Mouse (Mus musculus): ENCODE data around the gene Gm49388.
"Not testable (repeated sequence)": the region's sequence is repeated elsewhere in the genome, so short reads cannot be mapped to it uniquely, and the experiment has no call there.

Gm49388 gene

DNA sequence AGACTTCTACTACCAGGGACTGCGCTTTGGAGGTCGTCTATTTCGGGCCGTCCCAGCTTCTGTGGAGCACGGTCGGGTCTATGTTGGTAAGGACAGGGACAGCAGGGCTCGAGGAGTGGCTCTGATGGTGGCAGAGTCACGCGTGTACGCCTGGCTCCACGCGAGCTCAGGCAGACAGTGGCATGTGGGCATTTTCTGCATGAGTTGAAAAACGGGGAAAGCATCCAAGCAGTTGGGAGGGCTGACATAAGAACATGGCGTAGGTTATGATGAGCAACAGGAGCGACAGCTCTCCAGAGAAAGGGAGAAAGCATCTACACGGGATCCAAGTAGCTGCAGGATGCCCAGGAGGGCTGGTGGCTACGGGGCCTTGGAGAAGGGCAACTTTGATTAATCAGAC lies 16.9 kb downstream of the Gm49388 start:
- DNase-seq (ENCODE audit: low read depth, low spot score): no peak

DNA sequence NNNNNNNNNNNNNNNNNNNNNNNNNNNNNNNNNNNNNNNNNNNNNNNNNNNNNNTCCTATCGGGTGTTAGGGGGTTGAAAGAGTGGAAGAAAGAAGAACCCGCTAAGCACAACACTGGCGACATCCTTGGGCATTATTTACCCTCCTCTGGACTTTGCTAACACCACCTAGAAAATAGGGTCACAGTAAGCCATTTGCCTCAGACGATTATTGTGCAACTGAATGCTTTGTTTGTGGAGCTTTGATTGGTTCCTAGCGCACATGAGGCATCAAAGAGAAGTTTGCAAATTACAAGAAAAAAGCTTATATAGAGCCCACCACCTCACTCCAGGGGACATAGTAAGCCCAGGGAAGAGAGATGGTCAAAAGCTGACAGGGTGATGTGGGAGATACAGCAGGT lies 23.4 kb downstream of the Gm49388 start:
- no peak for DNase-seq (ENCODE audit: low read depth, low spot score)

DNA sequence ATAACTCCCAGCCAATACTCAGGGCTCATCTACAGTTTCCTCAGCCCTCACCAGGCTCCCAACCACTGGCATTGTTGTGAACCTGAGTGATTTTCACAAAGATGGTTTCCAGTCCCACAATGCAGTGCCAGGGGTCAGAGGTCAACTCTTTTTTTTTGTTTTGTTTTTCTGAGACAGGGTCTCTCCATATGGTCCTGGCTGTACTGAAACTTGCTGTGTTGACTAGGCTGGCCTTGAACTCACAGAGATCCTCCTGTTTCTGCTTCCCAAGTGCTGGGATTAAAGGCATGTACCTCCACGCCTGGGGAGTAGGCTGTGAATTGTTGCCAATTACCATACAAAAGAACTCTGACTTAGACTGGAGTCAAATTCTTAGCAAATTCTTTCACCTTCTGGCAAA lies 24.4 kb downstream of the Gm49388 start:
- no peak for DNase-seq (ENCODE audit: low read depth, low spot score)

DNA sequence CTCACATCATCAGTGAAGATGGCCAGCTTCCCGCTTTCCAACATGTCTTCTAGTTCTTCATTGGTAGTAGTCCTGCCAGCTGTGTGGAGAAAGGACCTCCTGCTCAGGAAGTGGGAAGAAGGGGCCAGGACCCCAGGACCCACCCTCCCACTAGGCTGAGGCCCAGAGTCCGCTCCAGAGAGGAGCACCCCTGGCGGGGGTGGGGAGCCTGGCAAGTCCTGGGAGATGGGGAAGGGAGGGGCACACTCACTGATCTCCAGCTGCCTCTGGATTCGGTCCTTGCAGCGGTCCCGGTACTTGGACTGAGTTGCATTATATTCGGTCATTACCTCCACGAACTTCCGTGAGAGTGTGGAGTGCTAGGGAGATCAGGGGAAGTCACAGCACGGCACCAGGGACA lies 25.2 kb downstream of the Gm49388 start:
- no peak for DNase-seq (ENCODE audit: low read depth, low spot score)

DNA sequence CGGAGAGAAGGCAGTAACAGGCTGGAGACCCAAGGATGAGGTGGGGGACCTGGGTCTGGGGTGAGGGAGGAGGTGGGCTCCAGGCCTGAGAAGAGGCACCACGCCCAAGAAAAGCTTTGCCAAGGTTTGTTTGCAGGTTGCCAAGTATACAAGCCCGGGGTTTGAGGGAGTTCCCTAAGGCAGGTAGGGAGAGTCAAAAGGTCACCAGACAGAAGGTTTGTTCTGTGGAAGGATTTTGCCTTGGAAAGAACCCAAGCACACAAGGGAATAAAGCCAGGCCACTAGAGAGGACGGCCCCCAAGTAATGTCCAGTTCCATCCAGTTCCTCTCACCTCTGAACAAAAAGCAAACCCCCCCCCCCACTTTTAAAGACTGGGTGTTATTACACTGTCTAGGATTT lies 25.8 kb downstream of the Gm49388 start:
- no peak for DNase-seq (ENCODE audit: low read depth, low spot score)

DNA sequence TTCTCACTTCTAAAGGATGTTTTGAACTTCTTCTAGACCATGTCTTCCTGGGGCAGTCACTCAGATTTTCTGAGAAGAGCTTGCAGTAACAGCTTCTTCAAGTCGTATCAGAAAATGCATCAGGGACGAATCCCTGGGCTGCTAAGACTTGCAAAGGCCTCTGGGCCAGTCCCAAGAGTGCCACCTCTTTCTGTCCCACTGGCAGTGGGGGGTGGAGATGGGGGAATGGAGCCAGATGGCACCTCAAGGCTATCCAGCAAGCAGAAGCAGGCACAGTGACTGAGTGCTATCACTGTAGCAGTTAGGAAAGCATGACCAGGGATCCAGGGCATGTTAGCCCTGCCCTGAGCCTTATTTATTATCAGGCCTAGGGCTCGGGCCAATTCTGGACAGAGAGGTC lies 26.9 kb downstream of the Gm49388 start:
- no peak for DNase-seq (ENCODE audit: low read depth, low spot score)

DNA sequence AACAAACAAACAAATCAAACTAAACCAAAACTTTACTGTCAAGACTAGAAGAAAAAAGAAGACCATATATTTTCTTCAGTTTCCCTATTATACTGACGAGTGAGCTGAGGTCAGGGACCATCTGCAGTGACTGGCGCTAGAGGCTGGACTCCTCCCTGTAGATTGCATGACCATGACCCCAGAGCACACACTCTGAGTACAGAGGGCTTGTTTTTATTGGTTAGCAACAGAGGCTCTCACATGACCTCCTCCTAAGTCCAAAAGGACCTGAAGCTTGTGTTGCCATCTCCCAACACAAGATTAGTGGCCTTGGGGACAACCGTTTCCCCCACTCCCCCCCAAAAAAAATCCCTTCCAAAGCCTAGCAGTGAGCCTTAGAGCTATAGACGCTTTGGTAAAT lies 28.4 kb downstream of the Gm49388 start:
- no peak for DNase-seq (ENCODE audit: low read depth, low spot score)

DNA sequence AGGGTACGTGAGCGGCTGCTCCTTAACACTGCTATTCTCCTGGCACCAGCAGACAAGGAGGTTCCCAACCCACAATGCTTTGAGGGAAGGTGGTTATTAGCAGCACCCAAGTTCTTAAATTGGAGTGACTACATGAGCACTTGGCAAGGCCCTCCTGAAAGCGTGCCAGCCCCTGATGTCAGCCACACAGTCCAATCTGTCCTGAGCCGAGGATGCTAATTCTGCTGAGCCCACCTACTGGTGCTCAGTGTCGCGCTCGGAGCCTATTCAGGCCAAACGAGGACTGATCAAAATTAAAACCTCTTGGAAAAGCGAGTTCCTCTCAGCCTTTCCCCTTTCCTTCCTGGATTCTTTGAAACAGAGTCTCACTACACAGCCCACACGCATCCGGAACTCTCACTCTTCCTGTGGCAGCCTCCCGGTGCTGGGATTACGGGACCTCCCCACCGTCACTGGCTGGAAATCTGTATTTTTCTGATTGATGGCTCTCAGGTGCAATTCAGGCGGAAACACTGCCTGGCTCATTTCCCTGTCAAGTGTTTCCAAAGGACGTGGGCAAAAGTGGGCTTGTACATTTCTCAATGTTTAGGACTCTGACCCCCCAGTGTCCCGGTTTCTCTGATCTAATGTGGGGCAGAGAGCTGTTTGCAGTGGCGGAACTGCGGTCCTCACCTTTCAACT lies 29.0 kb downstream of the Gm49388 start:
- DNase-seq (ENCODE audit: low read depth, low spot score): no peak

DNA sequence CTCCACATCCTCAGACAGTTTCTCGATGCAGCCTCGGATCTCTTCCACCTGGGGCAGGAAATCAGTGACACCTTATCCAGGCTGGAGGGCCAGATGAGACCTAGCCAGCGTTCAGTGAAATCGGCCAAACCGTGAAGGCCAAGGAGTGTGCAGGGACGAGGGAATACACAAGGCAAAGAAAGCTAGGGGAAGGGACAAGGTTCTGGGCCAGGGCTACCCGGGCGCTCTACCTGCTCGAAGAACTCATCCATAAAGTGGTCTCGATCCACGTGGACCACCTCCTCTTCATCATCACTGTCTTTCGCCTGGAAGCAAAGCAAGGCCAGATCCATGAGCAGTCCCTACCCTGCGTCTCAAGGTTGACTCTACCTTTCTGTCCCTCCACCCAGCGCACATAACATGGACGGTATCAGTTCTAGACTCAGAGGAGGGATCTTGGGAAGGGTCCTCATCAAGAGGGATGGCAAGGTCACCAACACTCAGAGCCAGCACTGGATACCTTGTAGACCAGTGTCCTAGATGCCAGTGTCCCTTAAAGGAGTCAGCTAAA lies 29.8 kb downstream of the Gm49388 start:
- no peak for DNase-seq (ENCODE audit: low read depth, low spot score)

DNA sequence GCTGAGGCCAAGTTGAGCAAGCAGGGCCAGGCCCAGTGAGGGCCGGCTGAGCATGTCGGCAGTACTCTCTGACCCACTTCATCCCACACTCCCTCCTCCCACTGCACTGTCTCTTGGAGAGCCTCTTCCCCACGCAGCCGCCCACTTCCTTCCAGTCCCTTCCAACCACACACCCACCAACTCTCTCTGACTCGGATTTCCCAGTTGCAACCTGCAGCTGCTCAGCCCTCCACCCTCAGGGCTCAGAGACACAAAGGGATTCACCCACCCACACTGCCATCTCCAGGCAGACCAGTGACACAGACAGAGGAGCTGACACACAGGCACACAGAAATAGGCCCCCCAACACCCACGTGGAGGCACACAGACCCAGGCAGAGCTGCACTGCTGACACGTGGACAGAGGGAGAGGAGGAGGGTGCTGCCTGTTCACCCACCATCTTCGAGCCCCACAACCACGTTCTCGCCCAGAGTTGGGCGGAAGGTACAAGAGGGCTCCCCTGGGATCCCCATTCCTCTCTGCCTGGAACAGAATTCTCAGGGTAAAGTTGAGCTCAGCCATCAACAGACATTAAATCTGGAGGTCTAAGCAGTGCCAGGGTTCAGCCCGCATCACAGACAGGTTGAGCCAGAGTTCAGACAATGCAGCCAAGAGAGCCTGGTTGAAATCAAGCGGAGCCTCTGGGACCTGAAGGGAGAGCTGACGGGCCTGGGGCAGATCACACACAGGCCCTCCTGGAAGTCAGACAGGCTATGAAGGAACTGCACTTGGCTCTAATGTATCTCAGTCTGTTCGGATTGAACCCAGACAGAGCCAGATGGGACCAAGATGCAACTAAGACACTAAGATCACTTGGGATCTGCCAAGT lies 30.8 kb downstream of the Gm49388 start:
- DNase-seq (ENCODE audit: low read depth, low spot score): no peak

DNA sequence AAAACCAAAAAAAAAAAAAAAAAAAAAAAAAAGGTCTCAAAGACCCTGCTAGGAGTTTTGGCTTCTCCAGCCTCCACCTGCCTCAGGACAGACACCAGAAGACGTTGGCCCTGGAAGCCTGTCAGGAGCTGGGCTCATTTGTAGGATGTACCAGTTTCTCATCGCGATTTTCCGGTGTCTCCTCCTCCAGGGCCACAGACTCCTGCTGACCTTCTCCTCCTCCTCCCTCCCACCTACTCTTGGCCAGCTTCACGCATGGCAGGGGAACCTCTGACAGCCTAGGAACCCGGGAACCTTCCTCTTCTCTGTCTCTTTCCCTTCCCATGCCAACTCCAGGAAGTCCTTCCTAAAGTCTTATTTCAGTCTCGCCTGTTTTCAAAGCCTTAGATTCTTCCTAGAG lies 31.6 kb downstream of the Gm49388 start:
- DNase-seq (ENCODE audit: low read depth, low spot score): no peak

DNA sequence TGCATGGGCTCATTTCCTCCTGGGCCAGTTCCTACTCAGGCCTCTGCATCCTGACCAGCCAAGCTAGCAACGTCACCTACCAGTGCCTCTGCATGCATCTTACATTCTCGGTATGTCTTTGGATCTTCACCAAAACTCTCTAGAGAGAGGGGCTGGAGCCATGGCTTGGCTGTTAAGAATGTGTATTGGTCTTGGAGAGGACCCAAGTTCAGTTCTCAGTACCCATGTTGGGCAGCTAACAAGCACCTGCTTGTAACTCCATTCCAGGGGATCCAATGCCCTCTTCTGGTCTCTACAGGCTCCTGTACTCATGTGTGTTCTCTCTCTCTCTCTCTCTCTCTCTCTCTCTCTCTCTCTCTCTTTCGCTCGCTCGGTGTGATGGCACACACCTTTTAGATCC lies 32.4 kb downstream of the Gm49388 start:
- no peak for DNase-seq (ENCODE audit: low read depth, low spot score)

DNA sequence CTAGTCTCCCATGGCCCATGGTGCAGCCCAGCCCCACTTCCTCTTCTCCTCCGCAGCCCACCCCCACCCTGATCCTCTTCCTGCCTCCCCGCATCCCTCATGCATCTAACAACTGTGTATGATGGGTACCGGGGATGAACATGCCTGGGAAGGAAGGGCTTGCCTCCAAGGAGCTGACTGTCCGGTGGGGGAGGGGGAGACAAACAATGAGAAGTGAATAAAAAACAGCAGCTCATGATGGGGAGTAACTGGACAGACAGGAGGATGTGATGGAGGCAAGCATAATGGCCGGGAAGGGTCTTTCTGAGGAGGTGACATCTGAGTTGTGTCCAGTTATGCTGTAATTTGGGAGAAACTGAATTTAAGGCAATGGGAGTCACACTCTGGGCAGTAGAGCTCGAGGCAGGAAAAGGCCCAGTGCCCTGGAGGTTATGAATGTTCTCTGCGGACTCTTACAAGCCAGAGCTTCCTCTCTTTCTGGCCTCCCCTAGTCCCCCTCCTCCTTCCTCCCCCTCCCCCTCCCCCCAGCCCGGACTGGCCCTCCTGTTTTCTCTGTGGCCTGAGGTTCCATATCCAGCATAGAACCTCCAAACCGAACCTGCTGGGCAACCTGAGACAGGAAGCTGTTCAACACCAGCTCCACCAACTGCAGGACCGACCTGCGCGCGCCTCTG lies 35.6 kb downstream of the Gm49388 start:
- DNase-seq (ENCODE audit: low read depth, low spot score): no peak

DNA sequence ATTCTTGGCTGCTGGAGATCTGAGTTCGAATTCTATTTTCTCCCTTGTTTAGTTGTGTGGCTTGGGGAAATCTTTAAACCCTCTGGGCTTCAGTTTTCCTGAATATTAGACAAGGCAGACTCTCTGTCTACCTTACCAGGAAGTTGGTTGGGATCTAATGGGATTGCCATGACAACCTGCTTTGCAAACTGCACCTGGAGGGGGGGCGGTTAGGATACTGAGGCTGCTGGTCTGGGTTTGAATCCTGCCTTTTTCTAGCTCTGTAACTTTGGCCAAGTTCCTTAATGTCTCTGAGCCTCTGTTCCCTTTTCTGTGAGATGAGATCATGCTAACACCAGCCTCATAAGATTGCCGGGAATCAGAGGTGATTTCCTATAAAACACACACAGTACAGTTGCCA lies 37.1 kb downstream of the Gm49388 start:
- no peak for DNase-seq (ENCODE audit: low read depth, low spot score)

DNA sequence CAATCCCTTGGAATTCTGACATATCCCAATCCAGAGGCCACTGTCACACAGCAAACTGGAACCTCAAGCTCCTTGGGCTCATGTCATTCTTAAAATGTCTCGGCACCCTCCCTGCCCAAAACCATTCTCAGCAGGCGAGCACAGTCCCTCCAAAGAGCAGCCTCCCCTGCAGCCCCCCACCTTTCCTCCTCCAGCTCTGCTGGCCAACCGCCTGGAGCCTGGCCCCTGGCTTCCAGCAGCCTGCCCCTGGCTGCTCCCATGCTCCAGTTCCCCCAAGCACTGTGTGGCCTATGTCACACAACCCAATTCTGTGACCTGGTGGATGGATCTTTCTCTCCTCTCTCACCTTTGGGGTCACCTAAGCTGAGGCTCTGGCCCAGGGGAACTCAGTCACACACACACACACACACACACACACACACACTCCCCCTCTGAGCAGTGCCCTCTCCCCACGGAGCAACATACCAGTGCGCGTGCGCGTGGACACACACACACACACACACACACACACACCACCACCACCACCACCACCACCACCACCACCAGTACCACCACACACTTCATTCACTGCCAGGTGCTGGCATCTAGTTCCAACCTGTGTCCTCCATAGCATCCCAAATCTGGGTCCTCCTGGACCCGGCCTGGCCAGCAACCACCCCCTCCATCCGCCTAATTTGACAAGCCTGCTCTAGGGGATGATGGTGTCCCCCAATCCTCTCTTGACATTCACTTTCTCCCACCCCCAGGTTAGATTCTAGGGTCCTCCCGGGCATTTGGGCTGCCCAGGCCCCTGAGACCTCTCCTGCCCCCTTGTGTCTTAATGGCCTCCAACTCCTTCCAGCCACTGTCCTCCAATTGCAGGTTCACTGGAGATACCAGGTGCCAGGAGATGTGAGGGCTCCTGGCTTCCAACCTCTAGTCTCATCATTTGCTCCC lies 38.1 kb downstream of the Gm49388 start:
- DNase-seq (ENCODE audit: low read depth, low spot score): no peak

DNA sequence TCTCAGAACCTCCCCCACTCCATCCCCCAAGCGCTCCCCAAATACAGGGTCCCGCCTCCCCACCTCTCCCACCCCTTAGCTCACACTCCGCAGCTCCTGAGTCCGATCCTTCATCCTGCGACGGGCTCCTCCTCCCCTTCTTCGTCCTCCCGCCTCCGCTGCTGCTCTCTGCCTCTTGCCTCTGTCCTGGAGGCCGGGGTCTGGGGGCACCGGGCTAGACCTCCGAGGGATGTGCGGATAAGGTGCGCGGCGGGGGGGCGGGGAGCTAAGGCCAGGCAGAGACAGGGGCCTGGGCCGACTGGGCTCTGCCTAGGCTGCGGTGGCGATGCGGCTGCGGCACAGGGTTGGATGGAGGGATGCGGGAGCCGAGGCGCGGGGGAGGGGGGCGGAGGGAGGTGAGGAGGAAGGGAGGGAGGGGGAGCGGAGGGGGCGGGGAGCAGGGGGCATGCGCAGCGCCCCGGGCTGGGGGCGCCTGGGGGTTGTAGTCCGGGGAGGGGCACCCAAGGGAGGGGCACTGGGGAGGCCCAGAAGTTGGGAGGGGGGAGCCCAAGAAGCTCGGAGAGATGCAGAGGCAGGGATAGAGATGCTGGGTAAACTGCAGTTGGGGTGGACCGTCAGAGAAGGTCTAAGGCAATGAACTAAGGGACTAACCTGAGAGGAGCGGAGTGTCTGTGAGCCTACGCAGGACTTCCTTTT lies 38.9 kb downstream of the Gm49388 start, which contains the start of the genes Stx4a and Stx1b:
Stx4a (plus strand) TSS at position 119 of the 696 bp plus-strand sequence.
Stx1b (minus strand) TSS at position 374 of the 696 bp plus-strand sequence.
- no peak for DNase-seq (ENCODE audit: low read depth, low spot score)

DNA sequence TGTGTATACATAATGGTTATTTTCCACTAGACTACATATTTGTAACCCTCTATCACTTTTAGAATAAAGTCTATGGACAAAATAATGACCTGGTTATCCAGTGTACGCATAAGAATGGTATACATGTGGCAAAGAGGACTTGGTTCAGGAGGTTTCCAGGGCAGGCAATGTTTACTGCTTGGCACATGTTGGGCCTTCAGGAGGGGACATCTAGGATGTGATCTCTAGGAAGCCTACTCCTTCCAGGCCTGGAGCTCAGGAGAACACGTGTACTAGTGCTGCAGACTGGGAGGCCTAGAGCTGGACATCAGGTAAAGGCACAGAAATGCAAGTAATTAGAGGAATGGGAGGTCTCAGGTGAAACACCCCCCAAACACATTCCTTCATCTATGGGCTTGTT lies 50.1 kb downstream of the Gm49388 start:
- DNase-seq (ENCODE audit: low read depth, low spot score): no peak

DNA sequence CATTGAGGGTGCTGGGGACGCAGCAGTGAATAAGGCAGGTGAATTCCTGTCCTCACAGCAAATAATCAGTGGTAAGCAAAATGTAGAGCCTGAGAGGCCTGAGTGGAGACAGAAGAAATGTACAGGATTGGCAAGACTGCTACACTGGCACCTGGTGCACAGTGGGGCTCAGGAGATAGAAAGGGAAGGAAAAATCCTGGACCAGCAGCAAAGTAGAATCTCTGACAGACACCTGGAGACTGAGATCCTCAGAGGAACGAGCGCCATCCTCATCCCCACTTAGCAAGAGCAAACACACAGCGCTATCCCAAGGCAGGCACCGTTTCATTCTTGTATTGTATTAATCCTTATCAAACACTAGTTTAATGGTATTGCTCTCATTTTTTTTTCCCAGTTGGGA lies 52.1 kb downstream of the Gm49388 start:
- DNase-seq (ENCODE audit: low read depth, low spot score): no peak

DNA sequence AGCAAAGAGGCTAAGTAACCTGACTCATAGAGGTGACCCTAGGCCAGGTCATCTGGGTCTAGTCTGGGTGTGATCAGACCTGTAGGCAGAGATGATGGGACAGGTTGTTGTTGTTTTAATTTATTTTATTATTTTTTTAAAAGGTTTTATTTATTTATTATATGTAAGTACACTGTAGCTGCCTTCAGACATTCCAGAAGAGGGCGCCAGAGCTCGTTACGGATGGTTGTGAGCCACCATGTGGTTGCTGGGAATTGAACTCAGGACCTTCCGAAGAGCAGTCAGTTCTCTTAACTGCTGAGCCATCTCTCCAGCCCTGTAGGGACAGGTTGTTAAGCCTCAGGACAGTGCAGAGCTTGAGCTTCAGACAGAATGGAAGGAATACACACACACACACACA lies 52.5 kb downstream of the Gm49388 start:
- DNase-seq (ENCODE audit: low read depth, low spot score): not testable (repeated sequence)

DNA sequence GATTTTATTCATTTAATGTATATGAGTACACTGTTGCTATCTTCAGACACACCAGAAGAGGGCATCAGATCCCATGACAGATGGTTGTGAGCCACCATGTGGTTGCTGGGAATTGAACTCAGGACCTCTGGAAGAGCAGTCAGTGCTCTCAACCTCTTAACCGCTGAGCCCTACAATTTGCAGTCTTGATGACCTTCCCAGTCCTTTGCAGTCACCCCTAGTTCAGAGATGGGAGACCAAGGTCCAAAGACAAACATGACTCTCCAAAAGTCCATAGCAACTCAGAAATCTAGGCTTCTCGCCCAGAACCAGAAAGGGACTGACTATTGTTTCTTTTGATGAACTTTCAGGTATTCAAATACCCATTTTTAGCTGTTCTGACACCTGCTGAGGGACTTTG lies 54.6 kb downstream of the Gm49388 start:
- not testable (repeated sequence) for DNase-seq (ENCODE audit: low read depth, low spot score)

All from CD4-positive helper T cell, adult 2 months (primary cell).